Mouse (Mus musculus): ENCODE results near the gene Ptbp1. TPM values are rescaled to one million over a fixed set of nuclear protein-coding genes. Genes with fewer than 3 reads are reported as not detected.

Ptbp1 gene
- polyA plus RNA-seq, 1 experiment: 188 TPM

DNA sequence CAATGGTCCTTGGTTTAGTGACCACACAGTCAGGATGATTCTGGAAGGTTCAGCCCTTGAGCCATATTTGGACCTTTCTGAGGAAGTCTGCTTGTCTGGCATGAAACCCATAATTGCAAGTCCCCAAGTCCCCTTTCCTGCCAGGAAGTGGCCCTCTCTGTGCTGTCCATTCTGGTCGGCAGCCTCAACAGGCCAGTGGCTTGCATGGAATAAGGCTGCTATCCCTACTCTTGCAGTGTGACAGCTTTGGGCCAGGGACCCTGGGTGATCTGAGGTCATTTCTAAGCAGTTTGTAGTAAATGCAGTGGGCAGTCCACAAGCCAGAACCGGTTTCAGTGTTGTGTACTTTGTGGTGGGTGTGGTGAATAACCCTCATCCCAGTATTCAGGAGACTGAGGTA, 16.1 kb upstream of the Ptbp1 start:
- Histone ChIP-seq H3K27ac (ENCODE audit: control insufficient read depth, insufficient read depth, low read depth, low read length, poor library complexity) (0 out of 2 replicates have a peak overlapping the region, but pooled peaks have one; percentile 19), H3K4me3 (replicated peaks; ENCODE audit: control insufficient read depth, low read depth, low read length) (no peak overlapping the region), H3K4me1 (ENCODE audit: control insufficient read depth, insufficient read depth, low read length) (peaks cover 2% of the 10 kb centered on the region; the same call in 1 of the 2 replicates)
- WGBS: 19% methylated on average over 2 of the region's 2 CpGs
- no peak for TF ChIP-seq CTCF (IDR thresholded peaks at IDR 0.05; ENCODE audit: control insufficient read depth, insufficient read depth, low read length)
- TF ChIP-seq POLR2A (IDR thresholded peaks at IDR 0.05; ENCODE audit: borderline replicate concordance, control insufficient read depth, low read depth, low read length): no peak

DNA sequence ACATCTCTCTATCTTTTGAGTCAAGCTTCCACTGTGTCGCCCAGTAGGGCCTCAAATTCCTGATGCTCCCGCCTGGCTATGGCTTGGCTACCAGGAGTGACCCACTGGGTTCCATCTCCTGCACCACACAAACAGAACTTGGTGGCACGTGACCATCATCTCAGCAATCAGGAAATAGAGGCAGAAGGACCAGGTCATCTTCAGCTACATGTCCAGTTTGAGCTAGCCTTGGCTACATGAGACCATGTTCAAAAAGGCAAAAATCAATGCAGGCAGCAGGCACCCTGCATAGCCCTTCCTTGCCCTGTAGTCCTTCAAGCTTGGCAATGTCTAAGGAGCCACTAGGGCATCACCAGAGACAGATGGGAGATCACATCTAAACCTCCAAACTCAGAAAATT, 14.1 kb upstream of the Ptbp1 start:
- Histone ChIP-seq H3K27ac (ENCODE audit: control insufficient read depth, insufficient read depth, low read depth, low read length, poor library complexity) (no peak overlapping the region), H3K4me1 (ENCODE audit: control insufficient read depth, insufficient read depth, low read length) (peaks cover 2% of the 10 kb centered on the region; the same call in 1 of the 2 replicates), H3K4me3 (replicated peaks; ENCODE audit: control insufficient read depth, low read depth, low read length) (no peak overlapping the region)
- TF ChIP-seq POLR2A (IDR thresholded peaks at IDR 0.05; ENCODE audit: borderline replicate concordance, control insufficient read depth, low read depth, low read length) (no peak), CTCF (IDR thresholded peaks at IDR 0.05; ENCODE audit: control insufficient read depth, insufficient read depth, low read length) (no peak)
- WGBS: 88% methylated on average over 3 of the region's 3 CpGs

DNA sequence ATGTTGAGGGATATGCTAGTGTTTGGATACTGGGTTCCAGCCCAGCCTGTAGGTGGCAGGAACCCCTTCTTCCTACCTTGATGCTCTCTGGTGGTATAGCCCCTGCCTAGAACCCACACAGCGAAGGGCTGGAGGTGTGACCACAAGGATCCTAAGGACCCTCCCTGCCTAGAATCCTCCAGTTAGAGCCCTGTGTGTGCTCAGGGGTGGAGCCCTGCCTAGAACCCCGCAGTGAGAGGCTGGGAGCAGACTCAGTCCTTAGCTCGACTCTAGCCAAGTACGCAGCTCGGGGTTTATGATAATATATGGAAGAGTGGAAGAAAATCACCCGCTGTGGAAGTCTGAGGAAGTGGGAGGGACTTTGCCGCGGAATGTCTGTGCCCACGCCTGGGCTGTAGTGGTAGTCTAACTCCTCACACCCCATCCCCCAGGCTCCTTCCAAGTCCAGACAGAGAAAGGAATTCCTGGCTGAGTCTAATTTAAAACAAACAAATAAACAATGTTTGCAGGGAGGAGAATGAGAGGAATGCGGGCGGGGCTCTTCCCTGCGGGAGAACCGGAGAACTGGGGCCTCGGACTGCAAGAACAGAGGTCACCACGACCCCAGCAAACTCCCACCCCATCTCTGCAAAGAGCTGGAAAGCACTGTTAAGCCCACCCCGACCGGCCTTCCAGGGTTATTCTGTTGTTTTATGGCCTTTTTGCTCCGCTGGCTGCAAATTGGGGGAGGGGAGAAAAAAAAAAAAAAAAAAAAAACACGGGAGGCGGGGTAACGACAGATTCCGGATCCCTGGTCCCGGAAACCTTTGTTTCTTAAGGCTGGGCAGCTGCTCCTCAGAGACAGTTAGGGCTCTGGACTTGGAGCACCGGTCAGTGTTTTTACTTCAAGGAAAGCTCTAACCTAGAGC, 13.3 kb upstream of the Ptbp1 start:
- no peak for TF ChIP-seq POLR2A (IDR thresholded peaks at IDR 0.05; ENCODE audit: borderline replicate concordance, control insufficient read depth, low read depth, low read length)
- H3K4me1 ChIP-seq (ENCODE audit: control insufficient read depth, insufficient read depth, low read length): peaks cover 2% of the 10 kb centered on the region; the same call in 1 of the 2 replicates
- under 1% methylated on average over 22 of the region's 24 CpGs for WGBS
- peak overlapping the region; percentile 52 for H3K4me3 ChIP-seq (replicated peaks; ENCODE audit: control insufficient read depth, low read depth, low read length)
- no peak overlapping the region for H3K27ac ChIP-seq (ENCODE audit: control insufficient read depth, insufficient read depth, low read depth, low read length, poor library complexity)

DNA sequence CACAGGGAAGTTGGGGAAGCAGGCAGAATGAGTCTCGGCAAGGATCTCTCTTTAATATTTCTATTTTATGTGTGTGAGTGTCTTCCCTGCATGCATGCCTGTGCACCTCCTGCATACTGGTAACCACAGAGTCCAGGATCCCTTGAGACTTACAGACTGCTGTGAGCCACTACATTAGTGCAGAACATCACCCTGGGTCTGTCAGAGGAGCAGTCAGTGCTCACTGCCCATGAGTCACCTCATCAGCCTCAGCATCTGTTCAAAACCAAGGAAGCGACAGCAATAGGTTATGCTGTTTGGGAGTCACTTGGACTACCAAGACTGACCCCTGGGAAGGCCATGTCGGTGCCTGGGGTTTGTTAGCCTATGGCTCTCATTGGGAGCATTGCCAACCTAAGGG, 11.9 kb upstream of the Ptbp1 start:
- no peak overlapping the region for H3K27ac ChIP-seq (ENCODE audit: control insufficient read depth, insufficient read depth, low read depth, low read length, poor library complexity)
- no peak overlapping the region for H3K4me3 ChIP-seq (replicated peaks; ENCODE audit: control insufficient read depth, low read depth, low read length)
- TF ChIP-seq POLR2A (IDR thresholded peaks at IDR 0.05; ENCODE audit: borderline replicate concordance, control insufficient read depth, low read depth, low read length) (no peak), CTCF (IDR thresholded peaks at IDR 0.05; ENCODE audit: control insufficient read depth, insufficient read depth, low read length) (no peak)
- WGBS: 70% methylated on average over 3 of the region's 3 CpGs
- H3K4me1 ChIP-seq (ENCODE audit: control insufficient read depth, insufficient read depth, low read length): peaks cover 2% of the 10 kb centered on the region; the same call in 1 of the 2 replicates

DNA sequence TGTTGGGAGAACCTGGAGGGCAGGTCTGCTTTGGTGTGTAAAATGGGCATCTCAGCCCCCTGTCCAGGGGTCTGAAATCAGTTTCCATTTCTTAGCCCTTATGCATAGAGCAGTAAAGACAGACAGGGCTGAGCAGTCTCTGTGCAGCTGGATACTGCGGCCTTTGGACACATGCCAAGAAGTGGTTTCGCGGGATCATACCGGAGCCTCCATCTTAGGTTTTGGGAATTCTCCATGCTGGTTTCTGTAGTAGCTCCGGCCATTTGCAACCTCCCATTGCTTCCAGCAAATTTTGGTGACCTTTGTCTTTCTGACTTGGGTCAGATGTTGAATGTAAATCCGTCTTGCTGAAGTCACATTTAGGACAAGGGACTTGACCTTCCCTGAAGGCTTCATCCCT, 10.8 kb upstream of the Ptbp1 start:
- no peak for TF ChIP-seq CTCF (IDR thresholded peaks at IDR 0.05; ENCODE audit: control insufficient read depth, insufficient read depth, low read length)
- no peak for TF ChIP-seq POLR2A (IDR thresholded peaks at IDR 0.05; ENCODE audit: borderline replicate concordance, control insufficient read depth, low read depth, low read length)
- 82% methylated on average over 6 of the region's 6 CpGs for WGBS
- Histone ChIP-seq H3K27ac (ENCODE audit: control insufficient read depth, insufficient read depth, low read depth, low read length, poor library complexity) (no peak overlapping the region), H3K4me1 (ENCODE audit: control insufficient read depth, insufficient read depth, low read length) (no peaks in the 10 kb centered on the region; the same call in 1 of the 2 replicates), H3K4me3 (replicated peaks; ENCODE audit: control insufficient read depth, low read depth, low read length) (no peak overlapping the region)

DNA sequence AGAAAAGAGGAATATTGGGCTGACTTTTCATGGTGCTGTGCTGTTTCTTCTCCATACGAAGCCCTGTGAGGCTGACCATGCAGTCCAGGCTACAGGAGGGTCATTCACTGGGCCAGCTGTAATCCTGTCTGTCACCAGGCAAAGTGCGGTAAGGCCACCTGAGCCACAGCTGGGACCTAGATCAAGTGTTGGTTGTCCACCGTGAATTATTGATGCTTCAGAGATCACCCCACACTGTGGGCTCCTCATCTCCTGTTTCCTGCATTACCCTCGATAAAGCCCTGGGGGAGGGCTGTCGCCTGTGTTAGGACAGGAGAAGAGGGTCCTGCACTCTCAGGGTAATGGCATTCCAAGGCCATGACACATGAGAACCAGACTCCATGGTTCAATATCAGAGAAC, 7.7 kb upstream of the Ptbp1 start:
- no peak overlapping the region for H3K27ac ChIP-seq (ENCODE audit: control insufficient read depth, insufficient read depth, low read depth, low read length, poor library complexity)
- TF ChIP-seq POLR2A (IDR thresholded peaks at IDR 0.05; ENCODE audit: borderline replicate concordance, control insufficient read depth, low read depth, low read length): no peak
- TF ChIP-seq CTCF (IDR thresholded peaks at IDR 0.05; ENCODE audit: control insufficient read depth, insufficient read depth, low read length): no peak
- H3K4me3 ChIP-seq (replicated peaks; ENCODE audit: control insufficient read depth, low read depth, low read length): no peak overlapping the region
- peaks cover 6% of the 10 kb centered on the region for H3K4me1 ChIP-seq (ENCODE audit: control insufficient read depth, insufficient read depth, low read length)
- WGBS: 67% methylated on average over 5 of the region's 5 CpGs

DNA sequence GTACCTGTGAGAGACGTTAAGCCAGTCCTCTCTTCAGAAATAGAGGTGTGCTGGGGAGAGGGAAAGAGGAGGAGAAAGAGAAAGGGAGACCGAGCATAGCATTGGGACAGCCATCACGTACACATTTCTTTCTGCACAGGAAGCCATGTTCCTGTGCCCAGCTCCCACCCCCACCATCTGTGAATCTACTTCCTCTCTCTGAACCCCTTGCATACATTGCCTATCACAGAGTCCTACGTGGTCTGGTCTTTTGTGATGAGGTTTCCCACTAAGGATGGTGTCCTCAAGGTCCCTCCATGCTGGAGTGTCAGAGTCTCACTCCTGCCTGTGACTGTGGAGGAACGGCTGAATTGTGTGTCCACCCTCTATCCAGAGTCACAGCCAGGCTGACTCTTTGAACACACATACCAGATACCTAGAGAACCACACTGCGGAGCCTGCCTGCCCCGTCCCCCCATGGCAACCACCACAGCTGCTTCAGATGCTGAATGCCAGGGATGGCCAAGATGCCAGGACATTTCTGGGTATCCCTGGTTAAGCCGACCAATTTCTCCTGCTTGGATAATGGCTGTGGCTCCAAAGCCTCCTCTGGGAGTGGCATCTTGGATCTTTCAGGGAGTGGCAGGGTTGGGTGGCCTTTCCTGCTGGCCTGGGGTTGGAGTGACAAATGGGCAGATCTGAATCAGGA, 4.1 kb upstream of the Ptbp1 start:
- Histone ChIP-seq H3K4me3 (replicated peaks; ENCODE audit: control insufficient read depth, low read depth, low read length) (no peak overlapping the region), H3K27ac (ENCODE audit: control insufficient read depth, insufficient read depth, low read depth, low read length, poor library complexity) (no peak overlapping the region), H3K4me1 (ENCODE audit: control insufficient read depth, insufficient read depth, low read length) (peaks cover 9% of the 10 kb centered on the region)
- TF ChIP-seq POLR2A (IDR thresholded peaks at IDR 0.05; ENCODE audit: borderline replicate concordance, control insufficient read depth, low read depth, low read length) (no peak), CTCF (IDR thresholded peaks at IDR 0.05; ENCODE audit: control insufficient read depth, insufficient read depth, low read length) (no peak)
- WGBS: 26% methylated on average over 8 of the region's 8 CpGs

DNA sequence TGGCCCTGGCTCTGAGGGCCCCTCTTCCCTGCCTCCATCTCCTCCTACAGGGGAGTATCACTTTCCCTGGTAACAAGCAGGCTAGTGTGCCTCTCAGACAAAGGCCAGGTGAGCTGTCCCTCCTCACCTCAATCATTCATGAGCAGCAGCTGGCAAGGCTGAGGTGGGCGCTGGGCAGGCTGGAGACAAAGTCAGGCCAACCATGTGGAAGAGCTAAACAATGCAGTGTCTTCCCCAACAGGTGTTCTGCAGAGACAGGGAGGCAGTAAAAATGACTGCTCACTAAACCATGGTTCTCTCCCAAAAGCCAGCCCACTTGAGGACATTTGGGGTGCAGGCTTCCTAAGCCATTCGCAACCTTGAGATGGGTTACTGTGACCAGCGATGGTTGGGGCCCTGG, 2.6 kb upstream of the Ptbp1 start:
- Histone ChIP-seq H3K4me1 (ENCODE audit: control insufficient read depth, insufficient read depth, low read length) (peaks cover 9% of the 10 kb centered on the region), H3K4me3 (replicated peaks; ENCODE audit: control insufficient read depth, low read depth, low read length) (no peak overlapping the region), H3K27ac (ENCODE audit: control insufficient read depth, insufficient read depth, low read depth, low read length, poor library complexity) (no peak overlapping the region)
- WGBS: 63% methylated on average over 3 of the region's 3 CpGs
- TF ChIP-seq CTCF (IDR thresholded peaks at IDR 0.05; ENCODE audit: control insufficient read depth, insufficient read depth, low read length) (no peak), POLR2A (IDR thresholded peaks at IDR 0.05; ENCODE audit: borderline replicate concordance, control insufficient read depth, low read depth, low read length) (no peak)
